Mouse (Mus musculus) c-Kit-positive CD71-positive TER-119-positive erythroid progenitor cells, embryonic 14.5 days (primary cell): ENCODE measurements around the gene Pmm2.

Source experiments
- DNase-seq: peaks from one replicate; pipeline ENCODE4 v3.0.0-alpha.2; 2013; ENCODE audit warnings: low spot score

The Pmm2 gene

GRCm38 (mm10) chr16:8679780-8680179 is 42.3 kb downstream of the Pmm2 start:
- DNase-seq: no peak

GRCm38 (mm10) chr16:8680470-8680869 is 43.0 kb downstream of the Pmm2 start, which contains the start of gene Gm5767:
Gene Gm5767, plus strand, starts transcription at chr16:8680770.
- no peak for DNase-seq

- DNase-seq: no peak
These were observed 47.6 kb downstream of the Pmm2 start for GRCm38 (mm10) chr16:8685087-8685486.

- peak; percentile 92 for DNase-seq
These were observed 48.8 kb downstream of the Pmm2 start for GRCm38 (mm10) chr16:8686121-8686870.

GRCm38 (mm10) chr16:8686871-8687535 is 49.5 kb downstream of the Pmm2 start:
- peak; percentile 90 for DNase-seq

- DNase-seq: peak; percentile 42
These were observed 50.2 kb downstream of the Pmm2 start for GRCm38 (mm10) chr16:8687559-8688112.

- no peak for DNase-seq
These were observed 52.6 kb downstream of the Pmm2 start for GRCm38 (mm10) chr16:8689979-8690656.

- DNase-seq: no peak
These were observed 53.7 kb downstream of the Pmm2 start for GRCm38 (mm10) chr16:8691206-8691605.

GRCm38 (mm10) chr16:8699556-8699955 is 62.1 kb downstream of the Pmm2 start:
- DNase-seq: no peak

- DNase-seq: no peak
These were observed 63.1 kb downstream of the Pmm2 start for GRCm38 (mm10) chr16:8700586-8700985.

GRCm38 (mm10) chr16:8711998-8712397 is 74.5 kb downstream of the Pmm2 start:
- no peak for DNase-seq
